Mouse (Mus musculus) cerebellum, adult (tissue): ENCODE data around the gene Fat3.

ENCODE experiments used
- ATAC-seq: cut with Nextera tagmentation; 2 replicates; pipeline ENCODE4 v1.9.2; 2017; ENCODE audit warnings: mild to moderate bottlenecking, moderate library complexity, mixed read lengths; ENCODE audit not compliant: insufficient number of reproducible peaks, low FRiP score, low TSS enrichment

Gene Fat3

DNA sequence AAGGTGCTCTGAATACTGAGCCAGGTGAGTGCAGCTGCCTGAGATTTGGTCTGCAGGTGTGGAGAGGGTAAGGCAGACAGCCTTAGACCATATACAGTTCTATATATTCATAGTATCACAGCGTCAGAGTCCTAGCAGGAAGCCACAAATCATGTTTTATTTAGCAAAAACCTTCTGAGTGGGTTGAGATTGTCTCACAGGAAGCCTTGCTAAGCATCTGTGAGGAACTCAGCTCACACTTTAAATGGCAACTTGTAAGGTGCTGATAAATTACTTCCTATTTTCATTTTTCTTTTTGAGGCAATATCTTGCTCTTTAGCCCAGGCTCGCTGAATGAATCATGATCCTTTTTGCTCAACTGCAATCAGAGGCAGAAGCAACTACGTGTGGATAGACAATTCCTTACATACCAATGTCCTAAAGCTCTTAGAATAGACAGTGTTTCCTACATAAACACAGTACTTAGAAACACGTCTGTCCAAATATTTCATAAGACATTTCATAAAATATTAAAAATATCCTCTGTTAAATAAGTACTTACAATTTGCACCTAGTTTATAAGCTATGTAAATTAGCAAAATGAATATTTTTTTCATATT is 188.4 kb downstream of the Fat3 start:
- no peak for ATAC-seq

DNA sequence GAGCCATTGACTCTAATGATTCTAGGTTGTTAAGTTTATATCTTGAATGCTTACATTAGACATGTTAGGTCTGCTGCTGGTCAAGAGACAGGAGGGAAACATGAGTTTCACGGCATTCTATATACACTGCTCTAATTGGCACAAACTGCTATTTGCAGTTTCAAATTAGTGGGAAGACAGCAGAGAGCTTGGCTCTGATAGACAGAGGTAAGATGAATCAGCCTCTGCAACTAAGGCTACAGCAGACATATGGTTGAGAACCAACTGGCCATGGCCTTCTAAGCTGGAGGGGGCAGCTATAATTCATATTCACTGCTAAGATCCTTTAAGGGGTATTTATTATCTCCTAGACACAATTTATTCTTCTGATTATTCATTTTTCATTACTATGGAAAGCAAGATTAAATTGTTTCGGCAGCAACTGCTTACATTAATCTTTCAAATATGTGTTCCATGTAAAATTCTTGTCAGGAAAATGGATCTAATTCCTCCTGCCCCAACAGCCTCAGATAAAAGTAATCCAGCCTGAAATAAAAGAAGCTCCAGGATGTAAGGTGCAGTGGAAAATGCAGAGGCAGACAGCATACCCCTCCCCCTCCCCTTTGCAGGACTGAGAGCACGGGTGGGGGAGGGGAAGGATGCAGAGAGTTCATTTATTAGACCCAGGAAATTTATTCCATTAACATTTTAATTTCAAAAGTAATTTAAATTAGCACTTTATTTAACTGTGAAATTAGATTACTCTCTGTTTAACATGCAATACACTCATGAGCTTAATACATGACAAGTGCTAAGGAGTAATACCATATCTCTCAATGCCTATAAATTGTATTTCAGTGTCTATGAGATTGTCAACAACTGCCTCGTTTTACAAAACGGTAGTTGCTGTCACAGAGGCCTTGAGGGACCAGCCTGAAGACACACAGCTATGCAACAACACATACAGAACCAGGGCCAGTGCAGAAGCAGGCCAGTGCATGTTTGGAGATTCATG is 189.9 kb downstream of the Fat3 start:
- ATAC-seq, result no peak

DNA sequence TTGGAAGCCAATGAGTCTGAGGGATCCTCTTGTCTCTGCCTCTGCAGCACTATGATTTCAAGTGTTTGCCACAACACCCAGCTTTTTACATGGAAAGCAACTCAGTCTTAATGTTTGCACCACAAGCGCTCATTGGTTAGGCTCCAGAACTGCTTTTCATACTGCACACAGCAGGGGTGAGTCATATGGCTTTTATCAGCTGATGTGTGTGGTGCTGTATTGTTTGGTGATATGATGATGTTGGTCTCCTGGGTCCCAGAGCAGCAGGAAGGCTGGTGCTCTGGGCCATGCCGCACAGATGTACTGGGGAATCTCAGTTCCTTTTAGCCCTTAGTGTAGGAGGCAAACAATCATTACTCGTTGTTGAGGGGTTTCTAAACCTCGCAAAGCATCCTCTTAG is 190.8 kb downstream of the Fat3 start:
- ATAC-seq, result no peak

DNA sequence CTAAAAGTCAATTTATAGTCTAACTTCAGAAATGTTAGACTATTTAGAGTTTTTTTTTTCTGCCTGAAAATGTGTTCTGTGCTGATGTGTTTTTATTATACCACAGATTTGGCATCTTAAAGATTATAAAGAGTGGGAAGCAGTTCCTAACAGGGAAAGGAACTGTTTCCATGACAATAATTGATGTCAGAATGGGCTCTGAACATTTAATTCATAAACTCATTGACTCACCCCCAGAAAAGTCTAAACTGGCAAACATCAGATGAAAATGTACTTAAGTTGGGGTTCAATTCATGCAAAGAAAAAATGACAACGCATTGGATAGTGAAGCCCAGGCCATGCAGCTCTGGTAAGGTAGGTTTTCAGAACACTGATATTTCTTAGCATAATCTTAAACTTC is 193.3 kb downstream of the Fat3 start:
- ATAC-seq, result no peak

DNA sequence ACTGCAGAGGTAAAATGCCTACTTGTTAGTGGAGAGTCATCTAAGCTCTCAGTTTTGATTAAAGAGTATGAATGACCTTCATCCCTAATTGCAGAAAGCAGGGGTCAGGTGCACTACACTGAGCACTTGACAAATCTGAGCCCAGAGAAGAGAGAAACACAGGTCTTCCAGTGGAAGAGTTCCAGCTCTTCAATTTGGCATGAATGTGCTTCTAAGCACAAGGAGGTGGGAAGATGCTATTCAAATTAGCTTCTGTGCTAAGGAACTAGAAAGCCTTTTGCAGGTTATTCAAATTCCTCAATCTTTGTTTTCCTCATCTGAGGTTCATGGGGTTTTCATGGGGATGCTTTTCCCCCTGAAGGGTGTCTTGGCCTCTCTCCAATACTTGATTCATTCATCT is 194.9 kb downstream of the Fat3 start:
- ATAC-seq, result no peak

DNA sequence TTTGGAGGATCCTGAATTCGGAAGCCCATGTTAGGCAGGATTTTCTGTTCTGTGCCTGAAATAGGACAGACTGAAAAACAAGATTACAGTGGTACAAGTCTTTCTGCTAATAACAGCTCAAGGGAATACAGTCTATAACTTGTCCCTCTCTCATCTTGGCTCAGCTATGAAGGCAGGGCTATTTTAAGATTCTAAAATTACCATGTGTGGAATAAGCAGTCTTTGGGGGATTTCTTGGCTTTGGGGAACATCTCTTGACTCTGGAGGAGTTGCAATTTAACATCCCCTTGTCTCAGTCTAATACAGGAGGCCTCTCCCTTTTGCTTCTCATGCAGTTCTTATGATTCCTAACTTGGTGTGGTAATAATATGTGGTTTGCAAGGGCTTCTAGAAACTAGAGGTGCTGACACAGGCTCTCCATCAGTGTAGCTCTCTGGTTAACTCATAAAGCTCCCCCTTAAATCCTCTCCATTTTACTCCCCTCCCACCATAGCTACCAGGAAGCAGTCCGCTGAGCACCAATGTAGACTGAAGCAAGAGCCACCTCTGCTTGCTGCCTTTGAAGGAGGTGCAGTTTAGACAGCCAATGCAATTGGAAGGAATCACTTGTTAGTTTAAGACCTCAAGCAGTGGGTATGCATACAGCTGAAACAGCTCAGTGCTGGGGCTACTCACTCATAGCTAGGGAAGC is 195.5 kb downstream of the Fat3 start:
- no peak for ATAC-seq

DNA sequence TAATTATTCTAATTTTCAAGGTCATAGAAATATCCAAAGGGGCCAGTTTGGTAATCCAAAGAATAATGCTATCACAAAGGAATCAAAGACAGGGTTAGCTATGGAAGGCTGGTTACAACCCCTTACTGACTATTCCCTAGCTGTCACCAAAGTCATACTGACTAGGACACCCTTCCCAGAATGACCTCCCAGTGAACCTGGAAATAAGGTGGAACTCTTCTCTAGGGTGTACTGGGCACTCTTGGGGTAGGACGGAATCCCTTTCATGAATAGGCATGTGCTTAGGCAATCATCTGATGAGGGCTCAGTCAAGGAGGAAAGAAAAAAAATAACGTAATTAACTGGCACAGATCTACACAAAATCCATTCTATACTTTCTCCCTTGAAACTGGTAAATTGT is 196.1 kb downstream of the Fat3 start:
- no peak for ATAC-seq

DNA sequence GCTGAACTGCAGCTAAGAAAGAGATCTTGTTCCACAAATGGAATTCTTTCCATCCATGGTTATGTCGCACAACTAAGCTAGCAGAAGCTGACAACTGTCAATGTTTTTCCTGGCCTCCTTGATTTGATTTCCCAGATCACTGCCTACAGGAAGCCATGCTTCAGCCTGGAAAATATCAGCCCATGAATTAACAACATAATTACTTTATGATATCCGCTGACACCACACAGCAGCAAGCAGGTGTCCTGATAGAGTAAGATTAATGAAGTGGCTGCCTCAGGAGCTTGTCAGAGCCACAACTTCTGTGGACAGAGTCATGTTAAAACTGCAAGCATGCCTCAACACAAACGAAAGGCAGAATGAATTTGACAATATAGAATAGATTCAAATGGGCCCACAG is 198.6 kb downstream of the Fat3 start:
- ATAC-seq, result no peak

DNA sequence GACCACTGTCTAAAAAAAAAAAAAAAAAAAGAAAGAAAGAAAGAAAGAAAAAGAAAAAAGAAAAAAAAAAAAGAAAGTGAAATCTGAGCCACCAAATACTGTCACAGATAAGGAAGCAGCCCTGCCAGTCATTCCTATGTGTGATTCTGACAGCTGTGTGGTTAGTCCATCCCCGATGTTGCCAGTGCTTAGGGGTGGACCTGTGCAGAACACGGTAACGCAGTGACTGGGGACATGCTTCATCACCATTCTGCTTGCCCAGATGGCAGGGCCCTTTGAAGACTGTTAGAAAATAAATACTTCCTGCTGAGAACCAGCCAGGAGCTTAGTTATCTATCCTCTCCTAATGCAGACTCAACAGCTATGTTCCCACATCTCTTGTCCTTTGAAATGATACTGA is 203.2 kb downstream of the Fat3 start:
- ATAC-seq, result no peak

DNA sequence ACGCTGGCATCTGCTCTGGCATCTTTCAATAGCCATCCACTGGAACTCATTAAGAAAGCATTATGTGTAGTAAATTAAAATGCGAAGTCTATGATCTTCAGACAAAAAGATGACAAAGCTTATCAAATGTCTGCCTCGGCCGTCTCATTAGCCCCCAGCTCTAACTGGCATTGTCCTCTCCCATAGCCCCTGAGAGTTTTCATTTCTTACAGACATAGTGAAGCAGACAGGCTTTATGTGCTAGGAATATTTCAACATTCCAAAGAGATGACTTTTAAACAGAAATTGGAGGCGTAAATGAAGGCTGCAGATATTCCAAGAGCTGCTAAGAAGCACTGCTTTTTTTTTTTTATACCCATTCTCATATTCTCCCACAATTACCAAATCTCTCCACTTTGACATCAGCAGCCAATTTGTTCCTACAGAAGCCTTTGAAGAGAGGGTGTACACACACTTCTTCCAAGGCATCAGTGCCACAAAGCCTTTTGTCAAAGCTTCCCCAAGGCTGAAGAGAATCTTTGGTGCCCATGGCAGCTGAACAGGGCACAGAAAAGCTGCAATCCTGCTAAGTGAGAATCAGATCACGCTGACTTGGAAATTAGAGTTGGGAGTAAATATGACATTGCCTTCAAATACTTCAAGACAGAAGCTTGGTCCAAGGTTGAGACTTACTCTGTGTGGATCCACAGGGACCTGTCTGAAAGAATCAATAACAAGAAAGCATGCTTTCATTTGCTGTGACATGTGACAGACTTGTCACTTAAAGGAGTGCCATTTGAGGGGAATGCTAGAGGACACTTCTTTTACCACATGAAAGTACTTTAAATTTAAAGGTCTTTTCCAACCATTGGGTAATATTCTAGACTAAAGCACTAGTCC is 206.9 kb downstream of the Fat3 start:
- no peak for ATAC-seq

DNA sequence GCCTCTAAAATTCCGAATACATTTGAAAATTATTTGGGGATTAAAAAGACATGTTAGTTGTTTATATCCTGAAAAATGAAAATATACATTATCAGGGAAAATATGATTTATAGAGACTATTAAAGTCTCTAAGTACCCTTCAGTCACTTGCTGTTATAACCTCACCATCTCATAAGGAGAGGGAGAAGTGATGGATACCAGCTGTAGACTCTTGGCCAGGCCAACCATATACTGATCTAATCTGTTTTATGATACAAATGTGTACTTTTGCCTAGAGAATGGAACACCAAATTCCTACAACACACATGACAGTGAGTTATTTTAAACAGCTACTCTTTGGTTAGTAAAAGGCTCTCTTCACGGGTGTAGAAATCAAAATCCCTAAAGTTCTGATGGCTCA is 208.6 kb downstream of the Fat3 start:
- ATAC-seq, result no peak

DNA sequence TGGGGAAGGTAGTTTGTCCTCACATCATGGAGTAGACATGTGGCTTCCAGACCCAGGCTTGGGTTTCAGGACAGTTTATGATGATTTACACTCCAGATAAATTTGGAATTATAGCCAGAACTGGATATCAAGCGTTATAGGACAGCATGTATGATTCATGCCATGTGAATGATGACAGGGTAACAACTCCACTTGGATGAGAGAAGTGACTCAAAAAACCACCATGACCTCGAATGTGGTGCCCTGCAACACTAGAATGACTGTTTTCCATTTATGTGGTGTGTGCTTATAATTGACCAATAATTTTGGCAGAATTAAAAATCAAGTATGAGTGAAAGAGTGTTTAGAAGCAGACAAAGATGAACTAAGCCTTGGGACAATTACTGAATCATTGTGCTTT is 210.2 kb downstream of the Fat3 start:
- no peak for ATAC-seq

DNA sequence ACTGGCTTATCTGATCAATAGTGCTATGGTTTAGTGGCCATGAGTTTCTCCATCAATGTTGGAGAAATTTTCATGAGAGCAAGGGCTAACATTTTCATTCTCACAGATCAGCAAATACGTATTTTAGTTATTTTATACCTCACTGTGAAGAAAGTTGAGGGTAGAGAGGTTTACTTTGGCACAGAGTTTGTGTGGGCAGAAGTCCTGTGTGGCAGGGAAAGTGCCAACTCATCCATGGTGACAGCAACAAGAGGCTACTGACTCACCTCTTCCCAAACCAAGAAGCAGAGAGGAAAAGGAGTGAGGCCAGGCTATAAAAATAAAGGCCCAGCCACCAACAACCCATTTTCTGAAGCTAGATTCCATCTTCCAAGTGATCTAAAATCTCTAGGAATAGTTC is 218.1 kb downstream of the Fat3 start:
- no peak for ATAC-seq

DNA sequence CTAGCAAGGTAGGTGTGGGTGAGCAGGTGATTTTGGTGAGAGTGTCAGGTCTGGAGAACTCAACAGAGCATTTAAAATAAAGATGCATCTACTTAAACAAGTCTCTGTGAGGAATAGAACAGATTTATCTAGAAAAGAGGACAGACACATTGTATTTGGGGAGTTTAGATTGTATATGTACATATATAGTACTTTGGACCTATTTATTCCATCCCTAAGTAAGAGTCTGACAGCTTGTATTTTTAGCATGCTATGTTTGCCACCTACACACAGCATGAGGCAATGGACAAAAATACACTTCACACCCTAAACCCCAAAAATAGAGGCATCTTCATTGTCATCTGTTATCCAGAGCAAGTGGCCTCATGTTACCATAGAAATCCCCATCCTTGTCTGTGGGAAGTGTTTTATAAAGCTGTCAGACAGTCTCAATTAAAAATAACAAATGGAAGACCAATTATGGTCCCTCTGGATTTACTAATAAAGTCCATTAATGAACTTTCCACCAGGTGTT is 218.7 kb downstream of the Fat3 start:
- no peak for ATAC-seq

DNA sequence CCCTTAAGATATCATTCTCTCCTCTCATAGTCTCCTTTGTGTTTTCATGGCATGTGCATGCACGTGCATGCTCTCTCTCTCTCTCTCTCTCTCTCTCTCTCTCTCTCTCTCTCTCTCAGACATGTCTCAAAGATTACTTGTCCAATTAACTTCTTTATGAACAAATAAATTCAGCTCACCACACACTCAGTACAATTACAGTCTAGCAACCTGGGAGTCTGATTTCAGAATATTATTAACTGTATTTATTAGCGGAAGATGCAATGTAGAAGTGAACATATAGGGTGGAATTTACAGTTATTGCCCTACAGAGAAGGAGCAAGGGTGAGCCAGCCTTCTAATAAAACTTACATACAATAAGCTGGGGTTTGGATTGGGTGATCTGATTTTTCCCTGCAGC is 225.5 kb downstream of the Fat3 start:
- no peak for ATAC-seq

DNA sequence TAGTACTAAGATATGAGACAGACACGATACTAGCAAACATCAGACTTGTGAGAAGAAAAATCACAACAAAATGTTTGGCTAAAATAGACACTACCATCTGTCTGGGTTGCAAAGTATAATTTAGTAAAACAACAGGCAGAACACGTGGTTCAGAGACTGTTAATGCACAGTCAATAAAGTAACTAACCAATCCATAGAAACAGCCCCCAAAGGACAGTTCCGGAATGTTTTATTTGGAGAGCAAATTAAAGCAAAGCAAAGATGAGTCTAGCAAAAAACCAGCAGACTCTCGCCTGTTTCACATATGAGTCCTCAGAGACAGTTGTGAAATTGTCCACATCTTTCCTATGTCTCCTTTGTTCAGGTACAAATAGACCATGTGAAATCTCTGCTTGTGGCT is 227.0 kb downstream of the Fat3 start:
- no peak for ATAC-seq

DNA sequence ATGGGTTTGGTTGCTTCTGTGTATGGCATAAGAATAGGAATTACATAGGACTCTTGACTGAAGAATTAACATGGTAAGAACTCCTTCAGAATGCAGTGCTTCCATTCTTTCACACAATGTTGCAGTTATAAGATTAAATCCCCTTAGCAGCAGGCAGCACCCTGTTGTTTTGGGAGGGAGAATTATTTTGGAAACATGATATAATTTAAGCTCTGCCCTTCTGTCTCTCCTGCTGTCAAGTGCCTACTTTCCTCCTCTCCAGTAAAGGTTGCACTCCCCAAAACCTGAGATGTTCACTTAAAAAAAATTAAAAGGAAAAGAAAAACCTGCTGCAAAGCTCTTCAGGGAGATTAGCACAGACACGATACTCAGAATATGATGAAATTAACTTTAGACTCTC is 228.3 kb downstream of the Fat3 start:
- ATAC-seq, result no peak

DNA sequence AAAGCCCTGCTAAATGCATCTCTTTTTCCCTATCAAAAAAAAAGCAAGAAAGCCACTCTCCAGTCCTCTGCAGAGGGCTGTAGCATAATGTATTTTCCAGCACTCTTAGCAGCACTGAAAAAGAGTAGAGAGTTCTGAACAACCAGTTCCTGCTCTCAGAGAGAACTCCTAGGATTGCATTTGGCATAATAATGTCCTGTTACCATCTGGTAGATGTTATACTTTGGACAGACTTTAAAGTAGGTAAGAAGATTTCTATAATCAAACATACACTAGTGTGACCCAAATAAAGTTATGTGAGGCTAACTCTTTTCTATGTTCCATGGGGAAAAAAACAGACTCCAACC is 230.3 kb downstream of the Fat3 start:
- ATAC-seq, result no peak

DNA sequence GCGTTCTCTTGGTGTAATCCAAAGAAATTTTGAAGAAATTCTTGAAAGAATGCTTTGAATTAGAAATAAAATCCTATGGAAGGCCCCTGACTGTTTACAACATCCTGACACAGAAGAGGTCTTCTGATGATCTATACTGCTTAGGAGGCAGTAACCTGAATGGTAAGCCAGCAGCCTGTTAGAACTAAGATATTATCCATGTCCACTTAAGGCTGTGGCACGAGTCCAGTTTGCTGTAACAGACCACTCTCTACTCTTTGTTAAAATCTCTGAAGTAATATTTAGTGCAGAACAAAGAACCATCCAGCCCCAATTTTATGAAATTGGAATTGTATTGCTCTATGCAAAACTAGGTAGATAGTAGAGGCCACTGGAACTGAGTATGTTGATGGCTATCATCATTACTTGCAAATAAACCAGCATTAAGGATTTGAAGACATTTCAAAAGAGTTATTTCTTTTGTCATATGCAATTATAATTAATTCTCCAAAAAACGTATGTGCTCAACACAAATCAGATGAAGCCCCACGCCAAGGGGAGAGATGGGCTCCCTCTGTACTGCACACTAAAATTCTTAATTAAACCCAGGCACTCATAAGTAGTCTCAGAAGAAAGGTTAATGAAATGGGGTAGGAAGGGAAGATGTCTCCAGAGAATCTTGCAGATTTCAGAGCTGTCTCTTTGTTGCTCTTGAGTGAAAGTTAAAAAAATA is 230.9 kb downstream of the Fat3 start:
- no peak for ATAC-seq

DNA sequence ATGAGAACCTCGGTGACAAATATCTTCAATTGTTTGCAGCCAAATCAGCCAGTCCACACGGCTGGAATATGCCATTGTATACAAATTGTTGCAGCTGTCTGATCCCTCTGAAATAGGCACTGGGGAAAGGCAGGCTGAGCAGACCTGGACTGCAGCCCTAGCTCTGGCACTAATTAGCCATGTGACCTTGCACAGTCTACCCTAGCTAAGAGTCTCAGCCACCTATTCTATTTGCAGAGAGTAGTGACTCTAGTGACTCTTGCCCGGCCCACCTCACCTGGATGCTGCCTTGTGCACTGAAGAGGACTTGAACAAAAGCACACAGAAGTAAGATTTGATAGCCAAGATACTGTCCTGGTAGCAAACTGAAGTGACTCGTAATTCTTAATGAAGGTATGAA is 235.6 kb downstream of the Fat3 start:
- ATAC-seq, result no peak
